Mouse (Mus musculus) CH12.LX (cell line): ENCODE data around the gene Itk. TPM values are rescaled to one million over a fixed set of nuclear protein-coding genes. Genes with fewer than 3 reads are reported as not detected.

Experiments used
- DNase-seq: peaks from one replicate; pipeline ENCODE4 v3.0.0-alpha.2; 2013; ENCODE audit errors: extremely low read depth
- H3K27ac ChIP-seq: 2 replicates; pipeline ENCODE4 v1.5.1; 2012; ENCODE audit warnings: low read depth, mild to moderate bottlenecking, control low read depth, moderate library complexity; ENCODE audit not compliant: insufficient read depth
- H3K27me3 ChIP-seq: replicated peaks from 2 replicates; pipeline ENCODE3; 2012; ENCODE audit warnings: inconsistent platforms
- H3K36me3 ChIP-seq, 2 experiments: replicated peaks in 1 of 2; 2 replicates each; pipeline versions ENCODE3 to v1.6.1; 2012; ENCODE audit warnings: inconsistent platforms in 1 of 2, low read length in 1 of 2, mild to moderate bottlenecking in 1 of 2, mixed read lengths in 1 of 2, moderate library complexity in 1 of 2; ENCODE audit not compliant: control insufficient read depth in 1 of 2, insufficient read depth in 1 of 2
- H3K4me1 ChIP-seq, 2 experiments: 2 replicates each; pipeline ENCODE4 v1.6.1; 2012; ENCODE audit warnings: inconsistent platforms in 1 of 2, moderate library complexity in 1 of 2; ENCODE audit not compliant: insufficient read depth in 2 of 2, control insufficient read depth in 1 of 2
- H3K4me2 ChIP-seq: 2 replicates; pipeline ENCODE4 v1.6.1; 2012; ENCODE audit warnings: low read depth, mild to moderate bottlenecking, control low read depth; ENCODE audit not compliant: poor library complexity, insufficient read depth, severe bottlenecking
- H3K4me3 ChIP-seq, 3 experiments: fragments of 150-350 bp in 1 of 3; sonication (generic) in 1 of 3; replicated peaks in 1 of 3; 2 replicates each; pipeline versions ENCODE3 to v1.5.1; 2011 to 2012; ENCODE audit warnings: low read depth in 2 of 3, low read length in 2 of 3, mild to moderate bottlenecking in 2 of 3, moderate library complexity in 2 of 3, control low read depth in 1 of 3, improper control_type of control experiment in 1 of 3, inconsistent platforms in 1 of 3, mixed read lengths in 1 of 3; ENCODE audit not compliant: poor library complexity in 1 of 3
- H3K79me2 ChIP-seq: replicated peaks from 2 replicates; pipeline ENCODE4 v1.6.1; 2012; ENCODE audit warnings: mild to moderate bottlenecking, moderate library complexity; ENCODE audit not compliant: control insufficient read depth, poor library complexity, insufficient read depth, severe bottlenecking; ENCODE audit errors: extremely low read depth
- H3K9ac ChIP-seq: 2 replicates; pipeline ENCODE4 v1.6.1; 2012; ENCODE audit warnings: low read depth, mild to moderate bottlenecking, control low read depth, moderate library complexity; ENCODE audit not compliant: insufficient read depth
- H3K9me3 ChIP-seq: replicated peaks from 2 replicates; pipeline ENCODE3; 2012; ENCODE audit warnings: low read length, inconsistent platforms, mixed read lengths
- BHLHE40 ChIP-seq: IDR thresholded peaks from 2 replicates; pipeline ENCODE4 v1.6.1; 2011; ENCODE audit warnings: mild to moderate bottlenecking, low read depth, low read length, improper control_type of control experiment
- CHD1 ChIP-seq: IDR thresholded peaks from 2 replicates; pipeline ENCODE4 v1.6.1; 2012; ENCODE audit warnings: low read depth, low read length, improper control_type of control experiment, inconsistent platforms
- CHD2 ChIP-seq: IDR thresholded peaks from 2 replicates; pipeline ENCODE4 v1.6.1; 2011; ENCODE audit warnings: low read length, improper control_type of control experiment
- ELF1 ChIP-seq: IDR thresholded peaks from 2 replicates; pipeline ENCODE4 v1.6.1; 2014; ENCODE audit warnings: low read depth, mild to moderate bottlenecking, inconsistent platforms, low read length, improper control_type of control experiment
- ETS1 ChIP-seq: conservative IDR thresholded peaks from 2 replicates; pipeline ENCODE4 v1.6.1; 2012; ENCODE audit warnings: low read depth, mild to moderate bottlenecking, inconsistent platforms, low read length, improper control_type of control experiment, moderate library complexity
- GABPA ChIP-seq: IDR thresholded peaks from 2 replicates; pipeline ENCODE4 v1.6.1; 2012; ENCODE audit warnings: low read depth, low read length, improper control_type of control experiment, inconsistent platforms; ENCODE audit not compliant: insufficient replicate concordance
- HCFC1 ChIP-seq: IDR thresholded peaks from 2 replicates; pipeline ENCODE4 v1.6.1; 2012; ENCODE audit warnings: low read depth, mild to moderate bottlenecking, inconsistent platforms, low read length, improper control_type of control experiment
- IRF4 ChIP-seq: IDR thresholded peaks from 2 replicates; pipeline ENCODE4 v1.6.1; 2014; ENCODE audit warnings: low read depth, mild to moderate bottlenecking, inconsistent platforms, low read length, improper control_type of control experiment
- JUN ChIP-seq: IDR thresholded peaks from 2 replicates; pipeline ENCODE4 v1.6.1; 2011; ENCODE audit warnings: low read depth, mild to moderate bottlenecking, low read length, improper control_type of control experiment, moderate library complexity; ENCODE audit not compliant: insufficient read depth
- JUND ChIP-seq: conservative IDR thresholded peaks from 2 replicates; pipeline ENCODE4 v1.6.1; 2011; ENCODE audit warnings: low read depth, low read length, improper control_type of control experiment
- MAFK ChIP-seq: IDR thresholded peaks from 2 replicates; pipeline ENCODE4 v1.6.1; 2011; ENCODE audit warnings: low read length, improper control_type of control experiment; ENCODE audit not compliant: insufficient replicate concordance
- MAZ ChIP-seq: IDR thresholded peaks from 2 replicates; pipeline ENCODE4 v1.6.1; 2012; ENCODE audit warnings: low read depth, mild to moderate bottlenecking, inconsistent platforms, low read length, improper control_type of control experiment, moderate library complexity
- NELFE ChIP-seq: IDR thresholded peaks from 2 replicates; pipeline ENCODE4 v1.6.1; 2011; ENCODE audit warnings: low read depth, low read length, improper control_type of control experiment
- NRF1 ChIP-seq: IDR thresholded peaks from 2 replicates; pipeline ENCODE4 v1.6.1; 2014; ENCODE audit warnings: low read depth, mild to moderate bottlenecking, inconsistent platforms, low read length, improper control_type of control experiment, moderate library complexity
- PAX5 ChIP-seq: IDR thresholded peaks from 2 replicates; pipeline ENCODE4 v1.6.1; 2012; ENCODE audit warnings: low read length, inconsistent platforms, mixed read lengths
- POLR2A ChIP-seq: IDR thresholded peaks from 2 replicates; pipeline ENCODE4 v1.6.1; 2011; ENCODE audit warnings: low read depth, mild to moderate bottlenecking, improper control_type of control experiment, low read length
- POLR2AphosphoS2 ChIP-seq: IDR thresholded peaks from 2 replicates; pipeline ENCODE4 v1.6.1; 2011; ENCODE audit warnings: low read depth, low read length, improper control_type of control experiment
- RAD21 ChIP-seq: IDR thresholded peaks from 2 replicates; pipeline ENCODE4 v1.6.1; 2011; ENCODE audit warnings: low read depth, mild to moderate bottlenecking, low read length, improper control_type of control experiment, moderate library complexity
- RCOR1 ChIP-seq: conservative IDR thresholded peaks from 2 replicates; pipeline ENCODE4 v1.6.1; 2012; ENCODE audit warnings: low read depth, mild to moderate bottlenecking, inconsistent platforms, low read length, improper control_type of control experiment
- SIN3A ChIP-seq: IDR thresholded peaks from 2 replicates; pipeline ENCODE4 v1.6.1; 2012; ENCODE audit warnings: low read length, improper control_type of control experiment, inconsistent platforms
- SMC3 ChIP-seq: IDR thresholded peaks from 2 replicates; pipeline ENCODE4 v1.6.1; 2011; ENCODE audit warnings: low read depth, low read length, improper control_type of control experiment
- TBP ChIP-seq: conservative IDR thresholded peaks from 2 replicates; pipeline ENCODE4 v1.6.1; 2011; ENCODE audit warnings: low read depth, low read length, improper control_type of control experiment
- TCF12 ChIP-seq: IDR thresholded peaks from 2 replicates; pipeline ENCODE4 v1.6.1; 2014; ENCODE audit warnings: low read depth, mild to moderate bottlenecking, inconsistent platforms, low read length, improper control_type of control experiment
- USF1 ChIP-seq: IDR thresholded peaks from 2 replicates; pipeline ENCODE4 v1.6.1; 2014; ENCODE audit warnings: low read depth, mild to moderate bottlenecking, inconsistent platforms, low read length, improper control_type of control experiment
- ZKSCAN1 ChIP-seq: IDR thresholded peaks from 2 replicates; pipeline ENCODE4 v1.6.1; 2012; ENCODE audit warnings: low read depth, inconsistent platforms, low read length, improper control_type of control experiment, borderline replicate concordance
- ZMIZ1 ChIP-seq: IDR thresholded peaks from 2 replicates; pipeline ENCODE4 v1.6.1; 2012; ENCODE audit warnings: low read depth, mild to moderate bottlenecking, inconsistent platforms, low read length, improper control_type of control experiment
- ZNF384 ChIP-seq: IDR thresholded peaks from 2 replicates; pipeline ENCODE4 v1.6.1; 2012; ENCODE audit warnings: low read depth, low read length, improper control_type of control experiment, inconsistent platforms
- dilution Hi-C: fragments of 300-500 bp; cut with MboI; formaldehyde crosslinking; loops from 2 replicates; pipeline ENCODE4 v1.14.3; 2020; ENCODE audit warnings: low sequenced_read_pairs; ENCODE audit not compliant: extremely low pct_unique_long_range_greater_than_20kb, extremely low pct_ligation_motif_present
- in situ Hi-C: fragments of 300-500 bp; cut with MboI; formaldehyde crosslinking; loops from 3 replicates; pipeline ENCODE4 v1.14.3; 2019; ENCODE audit warnings: low sequenced_read_pairs, low pct_ligation_motif_present, low pct_unique_long_range_greater_than_20kb, mixed read lengths
- polyA plus RNA-seq: library from polyadenylated mRNA; unstranded; fragments of >175 nt; gene quantifications from 2 replicates; pipeline ENCODE4 v1.2.1, GENCODE M21; 2012; ENCODE audit warnings: low read depth; ENCODE audit not compliant: insufficient read length
- total RNA-seq, 2 experiments: library from RNA; depleted of rRNA; stranded (reverse); fragments of 300-350 nt in 1 of 2; fragments of >200 nt in 1 of 2; gene quantifications; 2 replicates each; pipeline ENCODE4 v1.2.3; 2012 to 2014

The Itk gene
- total and polyA plus RNA-seq, 3 experiments: 0.11 to 0.64 (median 0.17) TPM

DNA sequence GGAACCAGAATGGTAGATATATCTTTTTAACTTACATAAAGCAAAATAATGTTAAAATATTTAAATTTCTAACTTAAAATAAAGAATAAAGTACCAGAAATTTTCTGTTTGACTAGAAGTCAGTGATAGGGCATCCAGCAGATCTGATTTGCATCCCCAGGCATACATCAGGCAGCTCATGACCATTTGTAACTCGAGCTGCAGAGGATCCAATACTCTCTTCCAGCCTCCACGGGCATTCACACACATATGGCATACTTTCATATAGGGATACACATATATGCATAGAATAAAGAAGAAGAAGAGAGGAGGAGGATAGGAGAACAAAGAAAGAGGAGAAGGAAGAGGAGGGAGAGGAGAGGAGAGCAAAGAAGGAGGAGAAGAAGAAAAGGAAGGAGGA lies 8.6 kb upstream of the Itk start:
- no peak for DNase-seq
- peak overlapping the region; percentile 53; the same call in 1 of the 2 replicates for H3K9ac ChIP-seq
- TF ChIP-seq POLR2A: peak; percentile 72
- TF ChIP-seq ETS1: no peak
- 0 out of 2 replicates have a peak, but pooled peaks have one; percentile 51 for TF ChIP-seq SIN3A
- no peak for TF ChIP-seq HCFC1
- no peak for TF ChIP-seq ELF1
- 0 out of 2 replicates have a peak, but pooled peaks have one; percentile 9 for TF ChIP-seq BHLHE40
- peak; percentile 87 for TF ChIP-seq TBP
- peak; percentile 65 for TF ChIP-seq ZMIZ1
- TF ChIP-seq JUND: no peak
- no peak for TF ChIP-seq NELFE
- no peak for TF ChIP-seq MAFK
- TF ChIP-seq RAD21: no peak
- 0 out of 2 replicates have a peak, but pooled peaks have one; percentile 17 for TF ChIP-seq ZNF384
- H3K4me2 ChIP-seq: 0 out of 2 replicates have a peak overlapping the region, but pooled peaks have one; percentile 21
- no peaks in the 10 kb centered on the region for H3K36me3 ChIP-seq
- in situ Hi-C loops (no loop called here), dilution Hi-C loops (no loop called here)
- peak overlapping the region; percentile 75; the same call in 1 of the 2 replicates for H3K27ac ChIP-seq
- H3K4me3 ChIP-seq: no peak overlapping the region
- no peaks in the 10 kb centered on the region for H3K9me3 ChIP-seq
- H3K4me1 ChIP-seq: peaks cover 43 to 85% of the 10 kb centered on the region in 2 experiments
- peaks cover 1% of the 10 kb centered on the region for H3K27me3 ChIP-seq
- H3K79me2 ChIP-seq: no peaks in the 10 kb centered on the region

DNA sequence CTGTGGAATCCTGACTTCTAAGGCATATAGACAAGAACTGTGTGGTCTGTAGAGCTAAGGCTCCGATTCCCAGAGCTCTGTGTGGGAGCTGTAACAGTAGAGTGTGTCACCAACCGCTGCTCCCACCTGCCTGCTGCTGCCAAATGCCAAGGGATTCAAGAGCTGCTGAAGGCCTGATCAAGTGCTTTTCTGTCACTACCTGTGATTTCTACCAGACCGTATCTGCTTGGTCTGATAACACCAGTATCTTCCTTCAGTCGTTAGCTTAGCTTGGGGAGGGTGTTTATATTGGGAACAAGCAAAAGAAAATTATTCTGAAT lies 7.5 kb upstream of the Itk start:
- no peaks in the 10 kb centered on the region for H3K9me3 ChIP-seq
- TF ChIP-seq ZKSCAN1 (no peak), USF1 (no peak), RCOR1 (no peak), GABPA (no peak), JUND (no peak), MAZ (no peak), IRF4 (no peak), BHLHE40 (no peak), TCF12 (no peak), PAX5 (no peak), NELFE (no peak), ZMIZ1 (no peak), NRF1 (no peak), POLR2AphosphoS2 (no peak), CHD1 (no peak), CHD2 (no peak), SMC3 (no peak), JUN (no peak)
- no peaks in the 10 kb centered on the region for H3K36me3 ChIP-seq
- H3K79me2 ChIP-seq: no peaks in the 10 kb centered on the region
- peak overlapping the region; percentile 79 for H3K27ac ChIP-seq
- peaks cover 1% of the 10 kb centered on the region for H3K27me3 ChIP-seq
- H3K4me3 ChIP-seq: peak overlapping the region in 2 of 3 experiments; percentile 4 to 49
- H3K4me1 ChIP-seq: peaks cover 44 to 82% of the 10 kb centered on the region in 2 experiments
- H3K4me2 ChIP-seq: no peak overlapping the region
- in situ Hi-C loops (no loop called here), dilution Hi-C loops (no loop called here)
- peak overlapping the region; percentile 53 for H3K9ac ChIP-seq
- DNase-seq: no peak
